Mouse (Mus musculus) lung, postnatal 0 days (tissue): Measurements from ENCODE around the gene Ildr2. TPM values are rescaled to one million over a fixed set of nuclear protein-coding genes. Genes with fewer than 3 reads are reported as not detected.

ENCODE experiments used
- ATAC-seq: fragments of 200-750 bp; cut with Nextera tagmentation; 2 replicates; pipeline ENCODE4 v1.8.0; 2017; ENCODE audit warnings: moderate library complexity
- DNase-seq: peaks from one replicate; pipeline ENCODE4 v3.0.0-alpha.2; 2016; ENCODE audit warnings: low spot score
- H3K27ac ChIP-seq: fragments of 300-500 bp; sonication (generic); 2 replicates; pipeline ENCODE4 v1.5.1; 2014; ENCODE audit warnings: antibody characterized with exemption, mild to moderate bottlenecking, low read length, mixed read lengths
- H3K27me3 ChIP-seq: fragments of 300-500 bp; sonication (generic); replicated peaks from 2 replicates; pipeline ENCODE4 v1.6.1; 2014; ENCODE audit warnings: low read length, mixed read lengths; ENCODE audit not compliant: insufficient read depth
- H3K36me3 ChIP-seq: fragments of 300-500 bp; sonication (generic); 2 replicates; pipeline ENCODE4 v1.6.1; 2014; ENCODE audit warnings: low read length, mixed read lengths; ENCODE audit not compliant: insufficient read depth
- H3K4me1 ChIP-seq: fragments of 300-500 bp; sonication (generic); 2 replicates; pipeline ENCODE4 v1.6.1; 2014; ENCODE audit warnings: antibody characterized with exemption, low read depth, low read length, mixed read lengths; ENCODE audit not compliant: insufficient read depth
- H3K4me2 ChIP-seq: fragments of 300-500 bp; sonication (generic); replicated peaks from 2 replicates; pipeline ENCODE4 v1.6.1; 2014; ENCODE audit warnings: low read depth, mild to moderate bottlenecking, low read length, moderate library complexity, mixed read lengths
- H3K4me3 ChIP-seq: fragments of 300-500 bp; sonication (generic); 2 replicates; pipeline ENCODE4 v1.5.1; 2014; ENCODE audit warnings: low read depth, low read length
- H3K9ac ChIP-seq: fragments of 300-500 bp; sonication (generic); replicated peaks from 2 replicates; pipeline ENCODE4 v1.6.1; 2014; ENCODE audit warnings: low read depth, mild to moderate bottlenecking
- H3K9me3 ChIP-seq: fragments of 300-500 bp; sonication (generic); 2 replicates; pipeline ENCODE4 v1.6.1; 2016; ENCODE audit warnings: low read length, mixed read lengths
- CTCF ChIP-seq: IDR thresholded peaks from 2 replicates; pipeline ENCODE4 v1.5.1; 2016; ENCODE audit warnings: antibody characterized with exemption, mild to moderate bottlenecking
- EP300 ChIP-seq: IDR thresholded peaks from 2 replicates; pipeline ENCODE4 v1.6.1; 2016; ENCODE audit warnings: antibody characterized with exemption, mild to moderate bottlenecking, control low read depth
- WGBS: fragments of 180-500 bp; shearing (Covaris S2); extraction: QIAGEN DNeasy Blood & Tissue Kit; methylation state at CpG from one replicate; pipeline ENCODE4 v1.1.7; 2014; 5-methylcytosine and 5-hydroxymethylcytosine counted together
- polyA plus RNA-seq: library from polyadenylated mRNA; unstranded; fragments of >200 nt; fragmentation: Nextera tagmentation; extraction: Ambion mirVana; gene quantifications from 2 replicates; pipeline ENCODE4 v1.2.1, GENCODE M21; 2015

Gene Ildr2
- polyA plus RNA-seq, 1 experiment from 2014 or later = 0.79 TPM

DNA sequence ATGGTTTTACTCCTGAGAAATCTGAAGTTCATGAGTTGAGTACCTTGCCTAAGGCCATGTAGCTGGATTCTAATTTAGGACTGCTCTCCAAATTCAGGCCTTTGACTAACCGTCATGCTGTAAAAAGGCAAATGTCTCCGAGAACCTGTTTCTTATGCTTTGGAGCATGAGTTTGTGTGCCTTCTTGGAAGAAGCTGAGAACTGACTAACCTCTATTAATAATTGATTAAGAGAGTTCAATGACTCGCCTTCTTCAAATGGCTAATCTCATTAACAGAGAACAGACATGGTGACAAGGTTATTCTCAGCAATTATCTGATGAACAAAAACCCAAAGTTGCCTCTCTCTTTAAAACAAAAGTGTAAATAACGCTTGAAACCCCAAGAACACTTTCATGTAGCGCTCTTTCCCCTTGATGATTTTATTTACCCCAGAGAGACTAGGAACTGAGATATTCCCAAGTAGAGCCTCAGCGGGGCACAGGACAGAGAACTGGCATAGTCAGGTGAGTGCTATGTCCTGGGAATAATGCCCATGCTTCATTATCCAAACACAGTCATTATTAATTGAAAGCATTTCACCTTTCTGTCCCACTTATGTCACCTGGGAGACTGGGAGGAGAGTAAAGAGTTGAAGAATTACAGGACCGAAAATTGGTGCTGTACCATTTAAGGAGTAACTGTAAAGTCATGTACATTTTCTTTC lies 12.2 kb downstream of the Ildr2 start:
- Histone ChIP-seq H3K4me3 (no peak overlapping the region), H3K9me3 (no peaks in the 10 kb centered on the region), H3K4me1 (no peaks in the 10 kb centered on the region), H3K27me3 (no peaks in the 10 kb centered on the region), H3K9ac (no peak overlapping the region), H3K4me2 (no peak overlapping the region), H3K36me3 (no peaks in the 10 kb centered on the region), H3K27ac (no peak overlapping the region)
- DNase-seq (no peak), ATAC-seq (no peak)
- no peak for TF ChIP-seq CTCF
- no peak for TF ChIP-seq EP300
- WGBS = 81% methylated on average over 7 of the region's 7 CpGs

DNA sequence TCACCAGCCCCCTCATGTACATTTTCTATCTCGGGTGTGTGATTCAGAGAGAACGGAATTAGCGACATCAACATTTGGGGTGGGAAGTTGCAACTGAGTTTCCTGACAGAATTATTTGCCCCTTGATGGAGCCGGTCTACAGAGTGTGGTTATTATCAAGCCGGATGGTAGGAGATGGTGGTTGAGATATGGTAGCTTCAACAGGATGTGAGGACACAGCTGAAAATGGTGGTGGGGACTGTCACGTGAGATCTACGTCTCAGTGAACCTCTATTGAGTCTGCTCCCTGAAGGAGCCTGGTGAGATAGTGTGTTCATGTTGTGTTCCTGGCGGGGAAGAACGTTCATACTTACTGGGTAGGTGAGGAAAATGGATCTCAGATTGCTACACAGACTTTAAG lies 13.0 kb downstream of the Ildr2 start:
- Histone ChIP-seq H3K4me3 (no peak overlapping the region), H3K36me3 (no peaks in the 10 kb centered on the region), H3K4me1 (no peaks in the 10 kb centered on the region), H3K9me3 (no peaks in the 10 kb centered on the region), H3K4me2 (no peak overlapping the region), H3K27me3 (no peaks in the 10 kb centered on the region), H3K27ac (no peak overlapping the region), H3K9ac (no peak overlapping the region)
- ATAC-seq (no peak), DNase-seq (no peak)
- TF ChIP-seq EP300 (no peak), CTCF (no peak)
- 84% methylated on average over 9 of the region's 9 CpGs for WGBS

DNA sequence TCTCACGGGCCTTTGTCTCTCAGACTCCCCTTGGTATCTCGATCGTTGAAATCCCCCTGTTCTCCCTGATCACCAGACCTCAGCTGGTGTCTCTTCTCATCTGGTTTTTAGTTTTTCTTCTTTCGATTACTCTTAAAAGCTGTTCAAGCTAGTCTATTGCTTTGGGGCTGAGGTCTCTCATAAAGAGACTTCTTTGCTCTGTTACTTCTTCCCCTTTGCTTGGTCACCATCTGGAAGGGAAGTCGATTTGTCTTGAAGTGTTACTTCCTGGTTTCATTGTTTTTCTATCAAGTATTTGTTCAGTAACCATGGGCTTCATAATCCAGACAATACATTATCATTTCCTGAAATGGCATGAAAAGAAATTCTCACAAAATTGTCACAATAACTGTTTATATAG lies 14.3 kb downstream of the Ildr2 start:
- H3K4me1 ChIP-seq = no peaks in the 10 kb centered on the region
- 66% methylated on average over 5 of the region's 5 CpGs for WGBS
- H3K9me3 ChIP-seq = no peaks in the 10 kb centered on the region
- DNase-seq (peak; percentile 21), ATAC-seq (no peak)
- H3K9ac ChIP-seq = no peak overlapping the region
- no peaks in the 10 kb centered on the region for H3K36me3 ChIP-seq
- peak; percentile 42; the same call in 1 of the 2 replicates for TF ChIP-seq EP300
- no peak for TF ChIP-seq CTCF
- H3K27me3 ChIP-seq = no peaks in the 10 kb centered on the region
- no peak overlapping the region for H3K27ac ChIP-seq
- no peak overlapping the region for H3K4me3 ChIP-seq
- no peak overlapping the region for H3K4me2 ChIP-seq

DNA sequence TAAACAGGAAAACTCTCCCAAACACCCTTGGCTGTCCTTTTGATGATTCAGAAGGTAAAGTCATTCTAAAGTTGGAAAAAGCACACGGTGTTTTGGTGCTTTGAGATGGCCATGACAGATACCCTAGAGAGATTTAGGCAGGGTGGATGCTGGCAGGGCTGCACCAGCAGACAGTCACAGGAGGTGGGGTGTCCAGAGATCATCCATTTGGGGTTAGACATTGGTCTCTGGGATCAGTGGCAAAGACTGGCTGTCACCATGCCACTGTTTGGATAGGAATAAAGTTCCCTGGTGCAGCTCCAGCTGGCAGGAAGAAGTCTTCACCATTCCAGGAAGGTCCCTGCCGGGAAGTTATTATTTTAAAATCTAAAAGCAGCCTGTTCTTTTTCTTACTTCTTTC lies 24.8 kb downstream of the Ildr2 start:
- Histone ChIP-seq H3K9me3 (no peaks in the 10 kb centered on the region), H3K4me1 (0 out of 2 replicates have a peak, but pooled peaks cover 8% of the 10 kb centered on the region), H3K4me2 (no peak overlapping the region), H3K27ac (no peak overlapping the region), H3K36me3 (no peaks in the 10 kb centered on the region), H3K4me3 (no peak overlapping the region), H3K27me3 (no peaks in the 10 kb centered on the region), H3K9ac (no peak overlapping the region)
- 57% methylated on average over 2 of the region's 2 CpGs for WGBS
- DNase-seq = no peak
- TF ChIP-seq EP300 (0 out of 2 replicates have a peak, but pooled peaks have one; percentile 12), CTCF (no peak)
- ATAC-seq = no peak

DNA sequence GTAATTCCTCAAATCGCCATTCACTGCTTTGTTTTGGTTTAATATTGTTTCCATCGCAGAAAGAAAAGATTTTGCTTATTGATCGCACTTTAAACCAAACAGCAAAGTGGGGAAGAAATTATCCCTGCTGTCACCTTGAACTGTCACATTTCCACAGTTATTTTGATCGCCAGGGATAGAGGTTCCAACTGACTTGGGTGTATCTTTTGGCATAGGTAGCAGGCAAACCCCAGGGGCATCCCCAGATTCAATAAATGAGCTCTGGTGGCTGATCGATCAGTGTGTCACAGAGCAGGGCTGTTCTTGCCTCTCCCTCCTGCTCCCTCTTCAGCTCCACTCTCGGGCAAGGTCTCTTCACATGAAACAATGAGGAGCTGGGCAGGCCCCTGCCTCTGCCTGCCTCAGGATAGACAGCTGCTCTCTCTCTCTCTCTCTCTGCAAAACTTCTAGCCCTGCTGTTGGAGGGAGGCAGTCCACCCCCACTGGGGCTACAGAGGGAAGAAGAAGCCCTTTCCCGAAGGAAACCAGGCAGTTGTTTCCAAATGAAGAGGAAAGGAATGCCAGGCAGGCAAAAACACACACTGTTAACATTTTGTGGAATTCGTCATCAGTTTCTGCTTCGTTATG lies 25.8 kb downstream of the Ildr2 start:
- 45% methylated on average over 9 of the region's 9 CpGs for WGBS
- DNase-seq = no peak

DNA sequence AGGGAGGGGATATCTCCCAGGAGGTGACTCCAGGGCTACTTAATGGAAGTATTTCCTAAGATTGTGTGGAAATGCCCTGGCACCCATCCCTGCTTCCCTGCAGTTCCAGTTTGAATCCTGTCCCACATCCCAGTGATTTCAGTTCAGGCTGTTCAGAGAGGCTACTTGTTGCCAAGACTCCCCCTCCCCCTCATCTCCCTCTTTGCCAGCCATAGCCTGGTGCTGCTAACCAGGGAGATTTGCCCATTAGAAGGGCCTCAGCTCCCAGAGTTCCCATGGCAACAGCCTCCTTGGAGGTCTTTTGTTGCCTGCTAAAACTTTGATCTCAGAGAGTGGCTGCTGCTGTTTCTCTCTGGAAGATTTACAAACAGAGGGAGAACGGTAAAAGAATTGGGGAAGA lies 26.6 kb downstream of the Ildr2 start:
- H3K4me2 ChIP-seq = no peak overlapping the region
- no peak for TF ChIP-seq EP300
- no peak for TF ChIP-seq CTCF
- DNase-seq (peak; percentile 21), ATAC-seq (no peak)
- no peaks in the 10 kb centered on the region for H3K9me3 ChIP-seq
- no peaks in the 10 kb centered on the region for H3K27me3 ChIP-seq
- 27% methylated on average over 1 of the region's 1 CpGs for WGBS
- 0 out of 2 replicates have a peak, but pooled peaks cover 8% of the 10 kb centered on the region for H3K4me1 ChIP-seq
- no peak overlapping the region for H3K4me3 ChIP-seq
- no peak overlapping the region for H3K27ac ChIP-seq
- no peaks in the 10 kb centered on the region for H3K36me3 ChIP-seq
- H3K9ac ChIP-seq = no peak overlapping the region

More for the DNA sequence above, 25.8 kb downstream of the Ildr2 start:
- 0 out of 2 replicates have a peak, but pooled peaks cover 8% of the 10 kb centered on the region for H3K4me1 ChIP-seq
- H3K4me3 ChIP-seq = no peak overlapping the region
- no peak for ATAC-seq
- H3K27ac ChIP-seq = no peak overlapping the region
- H3K36me3 ChIP-seq = no peaks in the 10 kb centered on the region
- H3K4me2 ChIP-seq = no peak overlapping the region
- TF ChIP-seq CTCF (no peak), EP300 (no peak)
- no peaks in the 10 kb centered on the region for H3K9me3 ChIP-seq
- no peaks in the 10 kb centered on the region for H3K27me3 ChIP-seq
- no peak overlapping the region for H3K9ac ChIP-seq
